Mouse (Mus musculus) midbrain, embryonic 11.5 days (tissue): ENCODE measurements at regions not wholly inside any gene's neighbourhood (a gene's known extent, or its start where the extent isn't known, plus 50 kb on each side); places are given as distances from the start of the nearest gene placed in this dataset.
A peak's percentile ranks its signal among the peaks of the same experiment; 100 is the strongest.

Experiments
- ATAC-seq: fragments of 200-750 bp; cut with Nextera tagmentation; 2 replicates; pipeline ENCODE4 v1.8.0; 2017; ENCODE audit warnings: moderate TSS enrichment, moderate library complexity; ENCODE audit not compliant: low FRiP score
- DNase-seq: peaks from one replicate; pipeline ENCODE4 v3.0.0; 2015; ENCODE audit warnings: low spot score; ENCODE audit errors: missing footprints
- H3K27ac ChIP-seq: fragments of 300-500 bp; sonication (generic); 2 replicates; pipeline ENCODE4 v1.5.1; 2014; ENCODE audit warnings: low read depth, low read length
- H3K27me3 ChIP-seq: fragments of 300-500 bp; sonication (generic); 2 replicates; pipeline ENCODE4 v1.6.1; 2014; ENCODE audit warnings: mild to moderate bottlenecking, low read length, moderate library complexity, mixed read lengths; ENCODE audit not compliant: control insufficient read depth, insufficient read depth
- H3K36me3 ChIP-seq: fragments of 300-500 bp; sonication (generic); 2 replicates; pipeline ENCODE4 v1.6.1; 2014; ENCODE audit warnings: mild to moderate bottlenecking, low read length, moderate library complexity, mixed read lengths; ENCODE audit not compliant: control insufficient read depth, insufficient read depth
- H3K4me1 ChIP-seq: fragments of 300-500 bp; sonication (generic); 2 replicates; pipeline ENCODE4 v1.6.1; 2014; ENCODE audit warnings: low read length; ENCODE audit not compliant: control insufficient read depth, insufficient read depth
- H3K4me2 ChIP-seq: fragments of 300-500 bp; sonication (generic); 2 replicates; pipeline ENCODE4 v1.6.1; 2014; ENCODE audit warnings: mild to moderate bottlenecking, moderate library complexity
- H3K4me3 ChIP-seq: fragments of 300-500 bp; sonication (generic); 2 replicates; pipeline ENCODE4 v1.5.1; 2014; ENCODE audit warnings: low read depth, low read length
- H3K9ac ChIP-seq: fragments of 300-500 bp; sonication (generic); 2 replicates; pipeline ENCODE4 v1.6.1; 2014; ENCODE audit warnings: low read length
- H3K9me3 ChIP-seq: fragments of 300-500 bp; sonication (generic); 2 replicates; pipeline ENCODE4 v1.6.1; 2016; ENCODE audit warnings: low read length; ENCODE audit not compliant: control insufficient read depth
- WGBS: fragments of 180-500 bp; shearing (Covaris S2); extraction: QIAGEN DNeasy Blood & Tissue Kit; methylation state at CpG from one replicate; pipeline ENCODE4 v1.1.7; 2014; 5-methylcytosine and 5-hydroxymethylcytosine counted together

GRCm38 (mm10) chr14:85095631-85096030 lies 652.3 kb downstream of the Pcdh17 start:
- whole genome bisulfite sequencing = 12% methylated on average over 1 of the region's 1 CpGs
- Histone ChIP-seq H3K27ac (peak overlapping the region; percentile 40; the same call in 1 of the 2 replicates), H3K36me3 (no peaks in the 10 kb centered on the region), H3K4me3 (no peak overlapping the region), H3K9ac (no peak overlapping the region), H3K4me1 (peaks cover 5% of the 10 kb centered on the region), H3K4me2 (no peak overlapping the region), H3K27me3 (no peaks in the 10 kb centered on the region), H3K9me3 (no peaks in the 10 kb centered on the region)
- peak; percentile 85 for DNase-seq
- peak; percentile 64 for ATAC-seq

GRCm38 (mm10) chr14:85097077-85097476 lies 653.7 kb downstream of the Pcdh17 start:
- ATAC-seq = peak; percentile 43
- WGBS = 9% methylated on average over 1 of the region's 1 CpGs
- no peak for DNase-seq
- Histone ChIP-seq H3K4me2 (no peak overlapping the region), H3K27me3 (no peaks in the 10 kb centered on the region), H3K27ac (no peak overlapping the region), H3K36me3 (no peaks in the 10 kb centered on the region), H3K4me3 (no peak overlapping the region), H3K9ac (no peak overlapping the region), H3K4me1 (peaks cover 5% of the 10 kb centered on the region), H3K9me3 (no peaks in the 10 kb centered on the region)
